Mouse (Mus musculus) spleen, postnatal 36 days (tissue): Measurements from ENCODE around the gene Sfxn1.

Source experiments
- DNase-seq, 2 experiments: peaks; one replicate each; pipeline ENCODE4 v3.0.0; 2022; ENCODE audit warnings: low spot score in 2 of 2, mixed read lengths in 1 of 2

Gene Sfxn1

DNA sequence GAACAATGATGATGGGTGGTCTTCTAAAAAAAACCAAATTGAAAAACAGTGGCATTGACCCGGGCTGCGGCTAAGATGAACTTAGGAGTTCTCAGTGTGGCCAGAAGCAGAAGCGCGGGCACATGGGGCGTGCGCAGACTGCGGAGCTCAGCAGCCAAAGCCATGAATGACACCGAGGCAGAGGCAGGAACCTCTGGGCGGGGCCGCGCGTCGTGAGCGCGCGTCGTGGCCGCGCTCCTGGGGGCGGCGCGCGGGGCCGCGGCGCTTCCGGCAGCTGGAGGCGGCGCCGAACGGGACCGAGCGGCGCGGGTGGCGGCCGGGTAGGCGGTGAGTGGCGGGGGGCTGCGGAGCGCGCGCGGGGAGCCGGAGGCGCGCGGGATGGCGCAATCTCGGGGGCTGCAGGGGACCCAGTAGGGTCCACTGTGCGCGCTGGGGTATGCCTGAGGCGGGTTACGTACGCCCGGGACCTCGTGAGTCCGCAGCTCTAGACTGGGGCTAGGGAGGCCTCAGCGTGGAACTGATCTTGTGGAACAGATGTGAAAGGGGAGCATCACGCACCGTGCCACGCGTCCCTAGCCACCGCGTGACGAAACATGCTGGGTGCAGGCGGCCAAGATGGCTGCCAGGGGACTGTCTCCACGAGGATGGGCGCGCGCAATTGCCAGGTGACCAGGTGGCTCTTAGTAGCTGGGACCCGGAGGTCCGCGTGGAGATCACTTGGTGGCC, at the start of gene Sfxn1:
TSS of gene Sfxn1 (plus strand) at position 264 of the 726 bp plus-strand sequence.
- peak; percentile 78 to 80 for DNase-seq

DNA sequence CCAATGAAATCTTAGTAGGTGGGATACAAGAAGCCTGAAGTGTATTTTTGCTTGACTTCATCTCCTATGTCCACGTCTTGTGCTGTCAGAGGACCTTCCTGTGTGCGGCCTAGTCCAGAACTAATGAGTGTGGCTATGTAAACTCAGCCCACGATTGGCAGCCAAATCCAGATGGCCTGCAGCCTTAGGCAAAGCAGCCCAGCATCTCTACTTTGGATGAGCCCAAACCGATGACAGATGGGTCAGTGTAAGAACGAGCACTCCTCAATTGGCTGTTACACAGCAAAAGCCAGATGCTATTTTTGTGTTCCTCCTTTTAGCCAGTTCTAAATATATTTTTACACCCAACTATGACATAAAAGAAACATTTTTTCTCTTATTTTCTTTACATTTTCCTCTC, 48.4 kb upstream of the Sfxn1 start:
- no peak for DNase-seq

GRCm38 (mm10) chr13:54027079-54027478, 44.6 kb upstream of the Sfxn1 start:
- DNase-seq, result no peak

GRCm38 (mm10) chr13:54033653-54034052, 38.0 kb upstream of the Sfxn1 start:
- DNase-seq, result no peak

- no peak for DNase-seq
Observed at GRCm38 (mm10) chr13:54035541-54035940, 36.1 kb upstream of the Sfxn1 start.

DNA sequence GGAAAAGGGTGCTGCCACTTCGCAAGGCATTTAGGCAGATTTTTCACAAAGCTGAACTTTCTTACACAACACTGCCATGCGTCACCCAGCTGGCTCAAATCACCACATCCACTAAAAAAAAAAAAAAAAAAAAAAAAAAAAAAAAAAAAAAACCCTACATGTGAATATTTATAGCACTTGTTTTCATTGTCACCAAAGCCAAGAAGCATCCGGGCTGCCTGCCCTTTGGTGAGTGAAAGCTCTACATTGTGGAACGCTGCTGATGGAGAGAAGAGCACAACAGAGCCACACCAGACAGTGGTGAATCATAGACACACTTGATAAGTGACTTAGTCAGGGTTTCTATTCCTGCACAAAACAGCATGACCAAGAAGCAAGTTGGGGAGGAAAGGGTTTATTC, 33.7 kb upstream of the Sfxn1 start:
- no peak for DNase-seq

- no peak for DNase-seq
Observed at GRCm38 (mm10) chr13:54040256-54040655, 31.4 kb upstream of the Sfxn1 start.

GRCm38 (mm10) chr13:54048679-54049352, 22.9 kb upstream of the Sfxn1 start:
- DNase-seq, result no peak

DNA sequence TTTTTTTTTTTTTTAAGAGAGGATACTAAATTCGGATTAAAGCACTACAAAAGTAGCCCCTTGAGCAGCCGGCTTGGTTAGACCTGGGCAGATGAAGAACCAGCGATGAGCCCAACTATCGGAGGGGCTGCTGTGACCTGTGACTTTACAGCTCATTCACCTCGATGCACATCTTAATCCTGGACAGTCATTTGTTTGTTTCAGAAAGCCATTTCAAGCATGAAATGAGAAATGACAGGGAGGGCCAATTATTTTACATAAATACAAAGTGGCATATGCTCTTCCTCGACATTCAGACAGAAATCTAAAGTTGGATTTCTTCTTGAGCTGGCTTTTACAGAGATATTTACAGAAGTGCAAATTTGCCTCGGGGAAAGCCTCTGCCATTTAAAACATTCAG, 20.0 kb upstream of the Sfxn1 start:
- no peak for DNase-seq

GRCm38 (mm10) chr13:54054962-54055361, 16.7 kb upstream of the Sfxn1 start:
- no peak for DNase-seq

DNA sequence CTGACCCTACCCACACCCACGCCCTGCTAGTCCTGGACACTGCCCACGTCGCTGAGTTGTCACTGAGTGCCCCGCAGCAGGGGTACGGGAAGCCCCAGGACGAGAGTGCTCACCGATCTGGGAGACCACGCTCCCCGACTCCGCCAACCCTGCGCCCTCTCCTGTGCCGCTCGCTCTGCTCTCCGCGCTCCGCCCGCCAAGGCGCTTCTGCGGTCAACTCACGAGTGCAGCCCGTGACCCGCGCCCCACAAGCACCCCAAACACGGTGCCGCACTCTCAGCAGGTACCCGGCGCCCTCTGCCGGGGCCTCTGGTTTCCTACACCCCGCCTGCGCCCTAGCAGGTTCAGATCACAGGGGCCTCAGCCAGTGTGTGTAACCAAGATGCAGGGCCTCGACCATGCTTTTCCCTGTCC, 16.2 kb upstream of the Sfxn1 start, which contains the start of gene Drd1:
TSS of gene Drd1 (minus strand) at position 258 of the 414 bp plus-strand sequence.
- DNase-seq, result peak; percentile 20 to 33

GRCm38 (mm10) chr13:54062068-54062467, 9.6 kb upstream of the Sfxn1 start:
- DNase-seq, result no peak

DNA sequence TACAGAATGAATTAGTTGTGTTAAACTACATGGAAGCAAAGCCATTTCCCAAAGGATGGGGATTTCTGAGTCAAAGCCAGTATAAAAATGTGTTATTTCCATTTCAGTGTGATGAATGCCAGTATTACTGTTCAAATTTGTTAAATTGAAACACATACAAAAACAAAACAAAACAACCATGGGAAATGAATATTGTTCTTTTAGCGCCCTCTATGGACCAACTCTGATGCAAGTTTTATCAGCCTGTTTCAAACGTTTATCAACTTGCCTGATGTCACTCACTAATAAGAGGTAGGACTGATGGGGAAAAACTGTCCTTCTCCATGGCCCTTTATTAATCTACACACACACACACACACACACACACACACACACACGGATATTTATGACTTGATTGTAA, 8.4 kb upstream of the Sfxn1 start:
- no peak for DNase-seq

GRCm38 (mm10) chr13:54066081-54066746, 5.5 kb upstream of the Sfxn1 start:
- DNase-seq, result no peak

GRCm38 (mm10) chr13:54067617-54068166, 4.0 kb upstream of the Sfxn1 start:
- DNase-seq, result no peak

GRCm38 (mm10) chr13:54071011-54071410, 658 bp upstream of the Sfxn1 start:
- DNase-seq, result no peak

DNA sequence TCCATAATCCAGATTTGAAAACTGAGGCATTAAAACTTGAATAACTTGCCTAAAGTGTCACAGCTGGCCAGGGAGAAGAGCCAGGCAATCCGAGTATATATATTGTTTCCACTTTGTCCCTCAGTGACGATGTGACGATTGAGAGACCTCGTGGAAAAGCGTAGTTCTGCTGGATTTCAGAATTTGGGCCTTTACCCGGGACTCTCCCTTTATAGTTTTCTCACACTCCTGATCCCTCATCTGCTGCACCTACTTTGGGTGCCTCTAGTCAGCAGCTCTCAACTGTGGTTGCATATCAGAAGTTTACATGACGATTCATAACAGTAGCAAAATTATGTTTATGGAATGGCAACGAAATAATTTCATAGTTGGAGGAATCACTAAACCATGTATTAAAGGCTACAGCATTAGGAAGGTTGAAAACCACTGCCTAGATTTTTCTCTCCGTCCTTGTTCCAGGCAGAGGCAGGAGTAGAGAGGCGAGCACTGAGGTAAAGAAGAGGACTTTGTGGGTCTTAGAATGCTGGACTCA, 923 bp downstream of the Sfxn1 start:
- no peak for DNase-seq

GRCm38 (mm10) chr13:54073066-54073465, 1.4 kb downstream of the Sfxn1 start:
- DNase-seq, result no peak

DNA sequence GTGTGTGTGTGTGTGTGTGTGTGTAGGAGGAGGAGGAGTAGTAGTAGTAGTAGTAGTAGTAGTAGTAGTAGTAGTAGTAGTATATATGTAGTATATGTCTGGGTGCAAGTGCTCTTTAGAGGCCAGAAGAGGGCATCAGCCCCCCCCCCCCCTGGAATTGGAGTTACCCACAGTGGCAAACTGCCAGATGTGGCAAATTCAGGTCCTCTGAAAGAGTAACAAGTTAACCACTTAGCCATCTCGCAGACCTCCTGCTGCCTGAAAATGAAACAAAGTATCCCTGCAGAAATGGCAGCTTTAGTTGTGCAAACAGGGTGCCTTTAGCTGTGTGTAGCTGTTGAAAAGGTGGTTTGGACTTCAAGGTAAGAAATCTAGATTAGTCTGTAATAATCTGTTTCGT, 1.8 kb downstream of the Sfxn1 start:
- no peak for DNase-seq

- peak in 1 of 2 experiments; percentile 15 for DNase-seq
Observed at GRCm38 (mm10) chr13:54075416-54075815, 3.7 kb downstream of the Sfxn1 start.

- DNase-seq, result no peak
Observed at GRCm38 (mm10) chr13:54076051-54076450, 4.4 kb downstream of the Sfxn1 start.
